ENCODE assay signal across 20 mouse cellular contexts in genomic region chr10:39237549-39237948, GRCm38 (mm10).
"Had no signal": no experiment of that assay in that cellular context is flagged by ENCODE, and none has a peak within 500 bp of the region (broad histone marks: within the 10 kb centered on the region; RNA-seq: fewer than 3 reads in every experiment).

No protein-coding gene starts in this region.

- H3K36me3 ChIP-seq: kidney, embryonic 15.5 days; limb, embryonic 12.5 days; limb, embryonic 15.5 days; midbrain, embryonic 12.5 days; midbrain, embryonic 15.5 days; neural tube, embryonic 12.5 days; neural tube, embryonic 15.5 days had no signal

- DNase-seq: kidney, postnatal 14 days; kidney, postnatal 4 days; left cerebral cortex, postnatal 4 days; liver, postnatal 0 days; lung, embryonic 14.5 days; right cerebral cortex, adult 18-20 months; right cerebral cortex, postnatal 14 days; right cerebral cortex, postnatal 4 days; thymus, postnatal 25 days had no signal

- H3K27ac ChIP-seq: kidney, embryonic 15.5 days; limb, embryonic 12.5 days; limb, embryonic 15.5 days; liver, embryonic 14.5 days; macrophage; midbrain, embryonic 12.5 days; midbrain, embryonic 15.5 days; neural tube, embryonic 12.5 days; neural tube, embryonic 15.5 days had no signal

- H3K9me3 ChIP-seq: kidney, embryonic 15.5 days; limb, embryonic 12.5 days; limb, embryonic 15.5 days; midbrain, embryonic 12.5 days; midbrain, embryonic 15.5 days; neural tube, embryonic 12.5 days; neural tube, embryonic 15.5 days had no signal

- ATAC-seq: liver, postnatal 0 days; lung, postnatal 0 days; midbrain, embryonic 15.5 days had no signal

- H3K4me3 ChIP-seq: kidney, embryonic 15.5 days; limb, embryonic 12.5 days; limb, embryonic 15.5 days; midbrain, embryonic 12.5 days; midbrain, embryonic 15.5 days; neural tube, embryonic 12.5 days; neural tube, embryonic 15.5 days had no signal

- H3K4me2 ChIP-seq: kidney, embryonic 15.5 days; limb, embryonic 12.5 days; limb, embryonic 15.5 days; liver, embryonic 11.5 days; lung, embryonic 14.5 days; midbrain, embryonic 12.5 days; midbrain, embryonic 15.5 days; neural tube, embryonic 12.5 days; neural tube, embryonic 15.5 days had no signal

- H3K9ac ChIP-seq: kidney, embryonic 15.5 days; limb, embryonic 12.5 days; limb, embryonic 15.5 days; liver, embryonic 14.5 days; liver, postnatal 0 days; lung, embryonic 14.5 days; midbrain, embryonic 12.5 days; midbrain, embryonic 15.5 days; neural tube, embryonic 12.5 days; neural tube, embryonic 15.5 days had no signal

- H3K27me3 ChIP-seq: kidney, embryonic 15.5 days; limb, embryonic 12.5 days; limb, embryonic 15.5 days; midbrain, embryonic 12.5 days; midbrain, embryonic 15.5 days; neural tube, embryonic 12.5 days; neural tube, embryonic 15.5 days had no signal
